Mouse (Mus musculus) splenic B cell, adult 2 months (primary cell): Measurements from ENCODE around the gene Kpna2.
"Not testable (repeated sequence)": the region's sequence is repeated elsewhere in the genome, so short reads cannot be mapped to it uniquely, and the experiment has no call there.

Experiments
- DNase-seq: peaks from one replicate; pipeline ENCODE4 v3.0.0-alpha.2; 2011; ENCODE audit warnings: low read depth, low spot score
- H3K27me3 ChIP-seq: 2 replicates; pipeline ENCODE4 v1.6.1; 2012; ENCODE audit warnings: mild to moderate bottlenecking, low read length, moderate library complexity, mixed read lengths; ENCODE audit not compliant: control insufficient read depth, poor library complexity, insufficient read depth, severe bottlenecking
- H3K36me3 ChIP-seq: 2 replicates; pipeline ENCODE4 v1.6.1; 2012; ENCODE audit warnings: mild to moderate bottlenecking, low read length, moderate library complexity, mixed read lengths; ENCODE audit not compliant: control insufficient read depth, poor library complexity, insufficient read depth, severe bottlenecking

Gene Kpna2

GRCm38 (mm10) chr11:107026554-107027430 lies 27.5 kb upstream of the Kpna2 start:
- no peaks in the 10 kb centered on the region; the same call in 1 of the 2 replicates for H3K27me3 ChIP-seq
- DNase-seq, result peak; percentile 61
- no peaks in the 10 kb centered on the region for H3K36me3 ChIP-seq

- Histone ChIP-seq H3K27me3 (no peaks in the 10 kb centered on the region; the same call in 1 of the 2 replicates), H3K36me3 (no peaks in the 10 kb centered on the region)
- DNase-seq, result peak; percentile 58
Measured at GRCm38 (mm10) chr11:107025411-107026321, 26.3 kb upstream of the Kpna2 start, which contains the start of gene 1810010H24Rik. Gene 1810010H24Rik, plus strand, starts transcription at chr11:107025681.

GRCm38 (mm10) chr11:107024406-107024805 lies 25.1 kb upstream of the Kpna2 start:
- Histone ChIP-seq H3K27me3 (no peaks in the 10 kb centered on the region; the same call in 1 of the 2 replicates), H3K36me3 (no peaks in the 10 kb centered on the region)
- DNase-seq, result no peak

- DNase-seq, result no peak
- no peaks in the 10 kb centered on the region for H3K36me3 ChIP-seq
- H3K27me3 ChIP-seq, result no peaks in the 10 kb centered on the region; the same call in 1 of the 2 replicates
Measured at GRCm38 (mm10) chr11:107022050-107022683, 22.8 kb upstream of the Kpna2 start.

GRCm38 (mm10) chr11:107019722-107020121 lies 20.4 kb upstream of the Kpna2 start:
- DNase-seq, H3K27me3 ChIP-seq, H3K36me3 ChIP-seq: not testable (repeated sequence)

- DNase-seq, result no peak
- no peaks in the 10 kb centered on the region for H3K36me3 ChIP-seq
- no peaks in the 10 kb centered on the region; the same call in 1 of the 2 replicates for H3K27me3 ChIP-seq
Measured at GRCm38 (mm10) chr11:107019318-107019717, 20.0 kb upstream of the Kpna2 start.

- Histone ChIP-seq H3K36me3 (no peaks in the 10 kb centered on the region), H3K27me3 (no peaks in the 10 kb centered on the region; the same call in 1 of the 2 replicates)
- DNase-seq, result peak; percentile 50
Measured at GRCm38 (mm10) chr11:107018606-107019005, 19.3 kb upstream of the Kpna2 start.

- DNase-seq, result no peak
- Histone ChIP-seq H3K27me3 (no peaks in the 10 kb centered on the region), H3K36me3 (no peaks in the 10 kb centered on the region)
Measured at GRCm38 (mm10) chr11:107017339-107017886, 18.1 kb upstream of the Kpna2 start.

GRCm38 (mm10) chr11:107016893-107017292 lies 17.6 kb upstream of the Kpna2 start:
- H3K27me3 ChIP-seq, result no peaks in the 10 kb centered on the region
- no peaks in the 10 kb centered on the region for H3K36me3 ChIP-seq
- DNase-seq, result no peak

- not testable (repeated sequence) for DNase-seq, H3K27me3 ChIP-seq
Measured at GRCm38 (mm10) chr11:107015535-107016187, 16.3 kb upstream of the Kpna2 start.

GRCm38 (mm10) chr11:107014597-107015309 lies 15.4 kb upstream of the Kpna2 start:
- no peaks in the 10 kb centered on the region for H3K27me3 ChIP-seq
- peak; percentile 76 for DNase-seq

More at GRCm38 (mm10) chr11:107015535-107016187, 16.3 kb upstream of the Kpna2 start:
- H3K36me3 ChIP-seq, result not testable (repeated sequence)

GRCm38 (mm10) chr11:107014020-107014585 lies 14.8 kb upstream of the Kpna2 start:
- DNase-seq, result peak; percentile 48
- H3K36me3 ChIP-seq, result no peaks in the 10 kb centered on the region
- H3K27me3 ChIP-seq, result no peaks in the 10 kb centered on the region

More at GRCm38 (mm10) chr11:107014597-107015309, 15.4 kb upstream of the Kpna2 start:
- H3K36me3 ChIP-seq, result no peaks in the 10 kb centered on the region
